Comparison of ENCODE assay signal across 16 mouse cellular contexts in genomic region chr10:23450997-23451396, GRCm38 (mm10).
DNase-seq lines count a peak whose midpoint lies in the region; ATAC-seq and TF ChIP-seq lines count a peak whose summit lies in the region.
"Had no signal": no experiment of that assay in that cellular context is flagged by ENCODE, and none has a peak within 500 bp of the region (broad histone marks: within the 10 kb centered on the region; RNA-seq: fewer than 3 reads in every experiment).

No protein-coding gene starts in this region.

- no peaks in the 10 kb centered on the region for H3K36me3 ChIP-seq in intestine, postnatal 0 days (ENCODE audit: control insufficient read depth, insufficient read depth)
- H3K36me3 ChIP-seq in intestine, embryonic 15.5 days, result no peaks in the 10 kb centered on the region
- H3K36me3 ChIP-seq in testis, adult 2 months (ENCODE audit: control insufficient read depth, insufficient read depth, low read length), result no peaks in the 10 kb centered on the region
- H3K36me3 ChIP-seq in ES-E14 (ENCODE audit: control insufficient read depth, insufficient read depth, low read length, poor library complexity, severe bottlenecking), result no peaks in the 10 kb centered on the region
- H3K36me3 ChIP-seq in liver, postnatal 0 days (replicated peaks; ENCODE audit: insufficient read depth, low read length), result no peaks in the 10 kb centered on the region
- H3K36me3 ChIP-seq: heart, embryonic 12.5 days; liver, embryonic 15.5 days; midbrain, embryonic 15.5 days; neural tube, embryonic 12.5 days had no signal

- H3K9me3 ChIP-seq in intestine, postnatal 0 days (ENCODE audit: control insufficient read depth), result no peaks in the 10 kb centered on the region
- H3K9me3 ChIP-seq in intestine, embryonic 15.5 days, result no peaks in the 10 kb centered on the region
- no peaks in the 10 kb centered on the region for H3K9me3 ChIP-seq in ES-E14 (ENCODE audit: control insufficient read depth, insufficient read depth, low read depth, low read length)
- no peaks in the 10 kb centered on the region for H3K9me3 ChIP-seq in liver, postnatal 0 days (ENCODE audit: low read length)
- H3K9me3 ChIP-seq: heart, embryonic 12.5 days; liver, embryonic 15.5 days; midbrain, embryonic 15.5 days; neural tube, embryonic 12.5 days had no signal

- H3K9ac ChIP-seq in intestine, postnatal 0 days (ENCODE audit: low read depth, low read length), result no peak overlapping the region
- H3K9ac ChIP-seq in intestine, embryonic 15.5 days, result no peak overlapping the region
- H3K9ac ChIP-seq in ES-E14 (ENCODE audit: insufficient read depth, low read depth, low read length, poor library complexity, severe bottlenecking), result no peak overlapping the region
- no peak overlapping the region for H3K9ac ChIP-seq in liver, postnatal 0 days (replicated peaks)
- H3K9ac ChIP-seq: heart, embryonic 12.5 days; liver, embryonic 15.5 days; midbrain, embryonic 15.5 days; neural tube, embryonic 12.5 days had no signal

- 88% methylated on average over 3 of the region's 3 CpGs for WGBS in intestine, postnatal 0 days
- 93% methylated on average over 3 of the region's 3 CpGs for WGBS in intestine, embryonic 15.5 days
- 71% methylated on average over 3 of the region's 3 CpGs for WGBS in liver, postnatal 0 days (ENCODE audit: insufficient replicate concordance)

- peak; percentile 14; the same call in 1 of the 2 replicates for TF ChIP-seq CTCF in intestine, postnatal 0 days (IDR thresholded peaks at IDR 0.05; ENCODE audit: low read depth)
- peak; percentile 6; the same call in 1 of the 2 replicates for TF ChIP-seq CTCF in testis, adult 2 months (IDR thresholded peaks at IDR 0.05; ENCODE audit: control insufficient read depth, insufficient read depth, insufficient replicate concordance, low read depth, low read length)
- peak; percentile 29 for TF ChIP-seq CTCF in liver, postnatal 0 days (IDR thresholded peaks at IDR 0.05; ENCODE audit: low read depth)

- no peak for TF ChIP-seq POLR2A in testis, adult 2 months (IDR thresholded peaks at IDR 0.05; ENCODE audit: control insufficient read depth, low read depth, low read length)

- no peaks in the 10 kb centered on the region for H3K4me1 ChIP-seq in intestine, postnatal 0 days (replicated peaks; ENCODE audit: control insufficient read depth, insufficient read depth, low read length)
- H3K4me1 ChIP-seq in intestine, embryonic 15.5 days (replicated peaks), result no peaks in the 10 kb centered on the region
- peaks cover 6% of the 10 kb centered on the region; the same call in 1 of the 2 replicates for H3K4me1 ChIP-seq in testis, adult 2 months (ENCODE audit: control insufficient read depth, insufficient read depth, low read length)
- H3K4me1 ChIP-seq in ES-E14 (ENCODE audit: control insufficient read depth in 2 of 2, insufficient read depth in 2 of 2, low read length in 2 of 2, poor library complexity in 1 of 2), result no peaks in the 10 kb centered on the region
- no peaks in the 10 kb centered on the region for H3K4me1 ChIP-seq in liver, postnatal 0 days (ENCODE audit: insufficient read depth)
- H3K4me1 ChIP-seq: heart, embryonic 12.5 days; liver, embryonic 15.5 days had no signal

- H3K27ac ChIP-seq in intestine, postnatal 0 days (ENCODE audit: low read depth, low read length), result no peak overlapping the region
- no peak overlapping the region for H3K27ac ChIP-seq in intestine, embryonic 15.5 days
- no peak overlapping the region for H3K27ac ChIP-seq in testis, adult 2 months (ENCODE audit: control insufficient read depth, insufficient read depth, low read depth, low read length)
- H3K27ac ChIP-seq in ES-E14 (ENCODE audit: insufficient read depth, low read depth, low read length, poor library complexity, severe bottlenecking), result no peak overlapping the region
- H3K27ac ChIP-seq in liver, postnatal 0 days (ENCODE audit: low read depth), result no peak overlapping the region
- H3K27ac ChIP-seq: liver, embryonic 15.5 days; midbrain, embryonic 15.5 days; neural tube, embryonic 12.5 days had no signal

- DNase-seq in testis, postnatal 14 days (ENCODE audit: low spot score), result no peak
- DNase-seq in ES-E14 (ENCODE audit: low read depth, low spot score), result peak; percentile 36
- DNase-seq in liver, postnatal 0 days, result no peak
- DNase-seq in right cerebral cortex, postnatal 10 days (ENCODE audit: low spot score in 2 of 2), result no peak
- no peak for DNase-seq in left cerebral cortex, postnatal 10 days (ENCODE audit: extremely low spot score in 1 of 2, low spot score in 2 of 2)
- DNase-seq: cerebellum, adult 2 months; lung, postnatal 36 days had no signal

- no peak overlapping the region for H3K4me2 ChIP-seq in intestine, postnatal 0 days (replicated peaks; ENCODE audit: low read depth)
- no peak overlapping the region for H3K4me2 ChIP-seq in intestine, embryonic 15.5 days (replicated peaks)
- H3K4me2 ChIP-seq in liver, postnatal 0 days (ENCODE audit: low read depth, low read length), result no peak overlapping the region
- H3K4me2 ChIP-seq: heart, embryonic 12.5 days; liver, embryonic 15.5 days; midbrain, embryonic 15.5 days had no signal

- intact Hi-C loops in left cerebral cortex, postnatal 10 days (cut with DNase I), result no loop called here

- no peak for TF ChIP-seq EP300 in liver, postnatal 0 days (IDR thresholded peaks at IDR 0.05; ENCODE audit: low read depth)

- in situ Hi-C loops in ES-E14 (cut with MboI; ENCODE audit: low sequenced_read_pairs in 2 of 2, unreplicated experiment in 2 of 2), result no loop called here

- no peaks in the 10 kb centered on the region for H3K27me3 ChIP-seq in intestine, postnatal 0 days (replicated peaks; ENCODE audit: control insufficient read depth, insufficient read depth, low read length)
- no peaks in the 10 kb centered on the region for H3K27me3 ChIP-seq in intestine, embryonic 15.5 days (replicated peaks)
- no peaks in the 10 kb centered on the region for H3K27me3 ChIP-seq in testis, adult 2 months (ENCODE audit: control insufficient read depth, insufficient read depth, low read length)
- H3K27me3 ChIP-seq in liver, postnatal 0 days (ENCODE audit: insufficient read depth, low read length), result no peaks in the 10 kb centered on the region
- H3K27me3 ChIP-seq: heart, embryonic 12.5 days; liver, embryonic 15.5 days; midbrain, embryonic 15.5 days; neural tube, embryonic 12.5 days had no signal

- H3K4me3 ChIP-seq in intestine, postnatal 0 days (ENCODE audit: low read depth, low read length), result no peak overlapping the region
- H3K4me3 ChIP-seq in intestine, embryonic 15.5 days (replicated peaks), result no peak overlapping the region
- H3K4me3 ChIP-seq in testis, adult 2 months (ENCODE audit: control insufficient read depth, low read depth, low read length), result no peak overlapping the region
- H3K4me3 ChIP-seq in ES-E14 (ENCODE audit: insufficient read depth in 1 of 2, low read depth in 1 of 2, low read length in 2 of 2, poor library complexity in 1 of 2, severe bottlenecking in 1 of 2), result no peak overlapping the region
- H3K4me3 ChIP-seq in liver, postnatal 0 days (ENCODE audit: low read depth, low read length), result no peak overlapping the region
- H3K4me3 ChIP-seq: heart, embryonic 12.5 days; liver, embryonic 15.5 days; midbrain, embryonic 15.5 days; neural tube, embryonic 12.5 days had no signal

- no peak for ATAC-seq in intestine, postnatal 0 days
- ATAC-seq in intestine, embryonic 15.5 days, result no peak
- ATAC-seq in liver, postnatal 0 days, result no peak
- ATAC-seq: activated CD4-positive, CD25-positive, alpha-beta regulatory T cell, adult 4 months; intestine, embryonic 16.5 days; midbrain, embryonic 15.5 days had no signal

TF ChIP-seq in ES-E14, 5 proteins besides CTCF, POLR2A, EP300 and RAD21:
- TF ChIP-seq ZNF384 (IDR thresholded peaks at IDR 0.05; ENCODE audit: low read depth, low read length) (no peak), MAFK (IDR thresholded peaks at IDR 0.05; ENCODE audit: insufficient read depth, low read depth, low read length) (no peak), ZC3H11A (IDR thresholded peaks at IDR 0.05; ENCODE audit: borderline replicate concordance, low read depth, low read length) (no peak; the same call in 1 of the 2 replicates), HCFC1 (IDR thresholded peaks at IDR 0.05; ENCODE audit: borderline replicate concordance, insufficient read depth, low read length) (no peak), CHD2 (IDR thresholded peaks at IDR 0.05; ENCODE audit: low read depth, low read length) (no peak)
